Mouse (Mus musculus) MEL (cell line): ENCODE results near the gene Srp54c.

Experiments used
- CTCF ChIP-seq, 3 experiments: IDR thresholded peaks in 2 of 3; conservative IDR thresholded peaks in 1 of 3; 2 replicates each; pipeline ENCODE4 v1.5.1; 2011 to 2012; ENCODE audit warnings: low read length in 3 of 3, low read depth in 2 of 3, mild to moderate bottlenecking in 2 of 3, improper control_type of control experiment in 1 of 3, inconsistent platforms in 1 of 3, mixed read lengths in 1 of 3, moderate library complexity in 1 of 3; ENCODE audit not compliant: control insufficient read depth in 1 of 3, insufficient read depth in 1 of 3, poor library complexity in 1 of 3, severe bottlenecking in 1 of 3
- E2F4 ChIP-seq: IDR thresholded peaks from 2 replicates; pipeline ENCODE4 v1.6.1; 2011; ENCODE audit warnings: low read depth, low read length, improper control_type of control experiment, borderline replicate concordance
- ETS1 ChIP-seq: IDR thresholded peaks from 2 replicates; pipeline ENCODE4 v1.6.1; 2012; ENCODE audit warnings: low read depth, mild to moderate bottlenecking, inconsistent platforms, low read length, improper control_type of control experiment, moderate library complexity
- GATA1 ChIP-seq: IDR thresholded peaks from 2 replicates; pipeline ENCODE4 v1.6.1; 2011; ENCODE audit warnings: low read depth, low read length, improper control_type of control experiment
- JUND ChIP-seq: IDR thresholded peaks from 2 replicates; pipeline ENCODE4 v1.6.1; 2011; ENCODE audit warnings: low read depth, mild to moderate bottlenecking, improper control_type of control experiment, low read length
- MEF2A ChIP-seq: IDR thresholded peaks from 2 replicates; pipeline ENCODE4 v1.6.1; 2014; ENCODE audit warnings: low read depth, mild to moderate bottlenecking, inconsistent platforms, low read length, improper control_type of control experiment; ENCODE audit not compliant: poor library complexity, insufficient replicate concordance, severe bottlenecking; ENCODE audit errors: extremely low read depth
- NELFE ChIP-seq: IDR thresholded peaks from 2 replicates; pipeline ENCODE4 v1.6.1; 2011; ENCODE audit warnings: low read depth, low read length, improper control_type of control experiment
- POLR2A ChIP-seq, 2 experiments: IDR thresholded peaks; 2 replicates each; pipeline ENCODE4 v1.6.1; 2011 to 2012; ENCODE audit warnings: low read length in 2 of 2, mild to moderate bottlenecking in 2 of 2, control low read depth in 1 of 2, improper control_type of control experiment in 1 of 2, low read depth in 1 of 2, moderate library complexity in 1 of 2; ENCODE audit not compliant: control insufficient read depth in 1 of 2, insufficient read depth in 1 of 2, poor library complexity in 1 of 2
- TBP ChIP-seq: IDR thresholded peaks from 2 replicates; pipeline ENCODE4 v1.8.0; 2011; ENCODE audit warnings: low read depth, low read length, improper control_type of control experiment
- USF1 ChIP-seq: IDR thresholded peaks from 2 replicates; pipeline ENCODE4 v1.6.1; 2014; ENCODE audit warnings: low read depth, mild to moderate bottlenecking, inconsistent platforms, low read length, improper control_type of control experiment, moderate library complexity
- ZNF384 ChIP-seq: IDR thresholded peaks from 2 replicates; pipeline ENCODE4 v1.6.1; 2012; ENCODE audit warnings: low read depth, mild to moderate bottlenecking, inconsistent platforms, low read length, improper control_type of control experiment

DNA sequence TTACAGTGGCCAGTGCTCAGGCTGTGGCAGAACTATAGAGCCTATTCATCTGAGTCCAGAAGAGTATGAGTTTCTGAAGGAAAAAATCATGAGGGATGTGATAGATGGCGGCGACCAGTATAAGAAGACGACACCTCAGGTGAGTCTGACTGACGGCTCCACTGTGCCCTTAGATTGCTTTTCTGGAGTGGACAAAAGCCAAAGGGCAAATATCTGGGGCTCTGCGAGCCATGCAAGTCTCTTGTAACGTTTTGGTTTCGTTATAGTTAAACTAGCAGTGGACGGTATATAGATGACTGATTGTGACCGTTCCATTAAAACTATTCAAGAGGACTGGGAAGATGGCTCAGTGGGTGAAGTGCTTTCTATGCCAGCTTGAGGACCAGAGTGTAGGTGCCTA is 78.8 kb downstream of the Srp54c start:
- no peak for TF ChIP-seq MEF2A
- no peak for TF ChIP-seq E2F4
- no peak for TF ChIP-seq POLR2A (IDR thresholded peaks at IDR 0.05; ENCODE audit: control insufficient read depth in 1 of 2, insufficient read depth in 1 of 2, low read depth in 1 of 2, low read length in 2 of 2, poor library complexity in 1 of 2)
- no peak for TF ChIP-seq ZNF384
- no peak for TF ChIP-seq ETS1
- no peak for TF ChIP-seq GATA1
- TF ChIP-seq TBP = no peak
- no peak for TF ChIP-seq NELFE
- no peak for TF ChIP-seq CTCF (IDR thresholded peaks at IDR 0.05 in 2 of 3, conservative IDR thresholded peaks at IDR 0.05 in 1 of 3; ENCODE audit: control insufficient read depth in 1 of 3, insufficient read depth in 1 of 3, low read depth in 2 of 3, low read length in 3 of 3, poor library complexity in 1 of 3, severe bottlenecking in 1 of 3)
- TF ChIP-seq USF1 = no peak
- TF ChIP-seq JUND = no peak
